Mouse (Mus musculus) brain, embryonic 14.5 days (tissue): Measurements from ENCODE around the gene Capsl.

Experiments used
- CTCF ChIP-seq: fragments of 200-500 bp; IDR thresholded peaks from 2 replicates; pipeline ENCODE4 v1.5.1; 2012; ENCODE audit warnings: inconsistent platforms, mild to moderate bottlenecking, moderate library complexity, borderline replicate concordance; ENCODE audit not compliant: insufficient read depth, insufficient read length; ENCODE audit errors: extremely low read depth
- POLR2A ChIP-seq: fragments of 200-500 bp; IDR thresholded peaks from 2 replicates; pipeline ENCODE4 v1.6.1; 2012; ENCODE audit warnings: mild to moderate bottlenecking, inconsistent platforms, borderline replicate concordance; ENCODE audit not compliant: poor library complexity, insufficient read depth, insufficient read length, severe bottlenecking; ENCODE audit errors: extremely low read depth

DNA sequence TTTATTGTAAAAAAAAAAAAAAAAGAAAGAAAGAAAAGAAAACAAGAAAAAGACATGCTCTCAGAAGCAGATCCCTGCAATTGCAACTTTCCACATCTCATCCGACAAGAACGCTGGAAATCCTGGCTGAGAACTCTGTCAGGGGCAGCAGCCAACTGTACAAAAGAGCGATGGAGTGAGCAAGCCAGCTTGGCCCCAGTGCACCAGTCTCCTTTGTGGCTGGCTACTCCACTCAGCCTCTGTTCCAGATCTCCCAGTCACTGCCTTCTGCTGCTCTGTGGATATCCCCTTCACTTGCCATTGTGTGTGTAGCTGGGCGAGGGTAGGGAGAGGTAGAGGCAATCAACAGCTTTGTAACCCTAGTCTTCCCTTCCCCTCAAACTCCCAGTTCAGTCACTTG is 18.4 kb downstream of the Capsl start:
- TF ChIP-seq POLR2A (no peak), CTCF (no peak)
